Mouse (Mus musculus): Measurements from ENCODE around the gene Mchr1.

Mchr1 gene

GRCm38 (mm10) chr15:81227275-81227674 lies 8.0 kb upstream of the Mchr1 start:
- DNase-seq (ENCODE audit: low read depth, low spot score) = no peak

GRCm38 (mm10) chr15:81228258-81228657 lies 7.0 kb upstream of the Mchr1 start:
- no peak for DNase-seq (ENCODE audit: low read depth, low spot score)

- DNase-seq (ENCODE audit: low read depth, low spot score) = no peak
Measured at GRCm38 (mm10) chr15:81229791-81230190, 5.5 kb upstream of the Mchr1 start.

- no peak for DNase-seq (ENCODE audit: low read depth, low spot score)
Measured at GRCm38 (mm10) chr15:81231325-81231724, 4.0 kb upstream of the Mchr1 start.

- no peak for DNase-seq (ENCODE audit: low read depth, low spot score)
Measured at GRCm38 (mm10) chr15:81236062-81236461, 763 bp downstream of the Mchr1 start.

- DNase-seq (ENCODE audit: low read depth, low spot score) = no peak
Measured at GRCm38 (mm10) chr15:81237471-81237870, 2.2 kb downstream of the Mchr1 start.

GRCm38 (mm10) chr15:81239261-81239660 lies 4.0 kb downstream of the Mchr1 start:
- peak; percentile 55 for DNase-seq (ENCODE audit: low read depth, low spot score)

GRCm38 (mm10) chr15:81239794-81240343 lies 4.6 kb downstream of the Mchr1 start:
- no peak for DNase-seq (ENCODE audit: low read depth, low spot score)

- DNase-seq (ENCODE audit: low read depth, low spot score) = no peak
Measured at GRCm38 (mm10) chr15:81246890-81247289, 11.6 kb downstream of the Mchr1 start.

- DNase-seq (ENCODE audit: low read depth, low spot score) = peak; percentile 13
Measured at GRCm38 (mm10) chr15:81247583-81248340, 12.5 kb downstream of the Mchr1 start.

- DNase-seq (ENCODE audit: low read depth, low spot score) = no peak
Measured at GRCm38 (mm10) chr15:81248341-81248679, 13.0 kb downstream of the Mchr1 start.

- DNase-seq (ENCODE audit: low read depth, low spot score) = no peak
Measured at GRCm38 (mm10) chr15:81248951-81249579, 13.8 kb downstream of the Mchr1 start.

- DNase-seq (ENCODE audit: low read depth, low spot score) = no peak
Measured at GRCm38 (mm10) chr15:81252626-81253174, 17.4 kb downstream of the Mchr1 start.

- no peak for DNase-seq (ENCODE audit: low read depth, low spot score)
Measured at GRCm38 (mm10) chr15:81253585-81253984, 18.3 kb downstream of the Mchr1 start.

GRCm38 (mm10) chr15:81254113-81254640 lies 18.9 kb downstream of the Mchr1 start:
- no peak for DNase-seq (ENCODE audit: low read depth, low spot score)

GRCm38 (mm10) chr15:81255063-81255462 lies 19.8 kb downstream of the Mchr1 start:
- DNase-seq (ENCODE audit: low read depth, low spot score) = no peak

GRCm38 (mm10) chr15:81258296-81258695 lies 23.0 kb downstream of the Mchr1 start:
- no peak for DNase-seq (ENCODE audit: low read depth, low spot score)

GRCm38 (mm10) chr15:81259304-81259703 lies 24.0 kb downstream of the Mchr1 start:
- no peak for DNase-seq (ENCODE audit: low read depth, low spot score)

- DNase-seq (ENCODE audit: low read depth, low spot score) = no peak
Measured at GRCm38 (mm10) chr15:81260208-81260607, 24.9 kb downstream of the Mchr1 start.

- DNase-seq (ENCODE audit: low read depth, low spot score) = no peak
Measured at GRCm38 (mm10) chr15:81264392-81265095, 29.2 kb downstream of the Mchr1 start.

GRCm38 (mm10) chr15:81267416-81267815 lies 32.1 kb downstream of the Mchr1 start:
- DNase-seq (ENCODE audit: low read depth, low spot score) = no peak
